Mouse (Mus musculus): Measurements from ENCODE around the gene Adgrf1. TPM values are rescaled to one million over a fixed set of nuclear protein-coding genes. Genes with fewer than 3 reads are reported as not detected.
A peak's percentile ranks its signal among the peaks of the same experiment; 100 is the strongest.

The Adgrf1 gene
- total RNA-seq (2022) = not detected

DNA sequence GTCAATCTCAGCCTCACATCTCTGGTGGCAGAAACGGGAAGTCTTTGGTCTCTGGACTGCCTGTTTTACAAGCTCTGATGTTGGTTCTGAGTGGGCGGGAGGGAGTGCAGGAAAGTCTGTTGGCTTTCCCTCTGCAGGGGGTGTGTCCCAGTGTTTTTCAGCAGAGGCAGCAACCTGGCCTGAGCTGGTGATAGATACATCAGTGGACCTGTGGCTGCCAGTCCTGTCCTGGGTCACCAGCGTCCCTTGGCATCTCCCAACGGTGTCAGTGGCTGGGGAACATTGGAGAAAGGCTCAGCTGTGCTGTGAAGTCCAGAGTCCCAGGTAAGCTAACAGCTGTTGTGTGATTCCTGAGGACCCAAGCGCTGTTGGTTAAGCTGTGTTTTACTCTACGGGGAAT is at the start of gene Adgrf1:
Gene Adgrf1 (plus strand): TSS at position 169 of the 400 bp plus-strand sequence.
- no peak for DNase-seq (ENCODE audit: low spot score in 2 of 2)

- no peak for DNase-seq (ENCODE audit: low spot score in 2 of 2)
Measured at GRCm38 (mm10) chr17:43226101-43226500, 44.0 kb upstream of the Adgrf1 start.

DNA sequence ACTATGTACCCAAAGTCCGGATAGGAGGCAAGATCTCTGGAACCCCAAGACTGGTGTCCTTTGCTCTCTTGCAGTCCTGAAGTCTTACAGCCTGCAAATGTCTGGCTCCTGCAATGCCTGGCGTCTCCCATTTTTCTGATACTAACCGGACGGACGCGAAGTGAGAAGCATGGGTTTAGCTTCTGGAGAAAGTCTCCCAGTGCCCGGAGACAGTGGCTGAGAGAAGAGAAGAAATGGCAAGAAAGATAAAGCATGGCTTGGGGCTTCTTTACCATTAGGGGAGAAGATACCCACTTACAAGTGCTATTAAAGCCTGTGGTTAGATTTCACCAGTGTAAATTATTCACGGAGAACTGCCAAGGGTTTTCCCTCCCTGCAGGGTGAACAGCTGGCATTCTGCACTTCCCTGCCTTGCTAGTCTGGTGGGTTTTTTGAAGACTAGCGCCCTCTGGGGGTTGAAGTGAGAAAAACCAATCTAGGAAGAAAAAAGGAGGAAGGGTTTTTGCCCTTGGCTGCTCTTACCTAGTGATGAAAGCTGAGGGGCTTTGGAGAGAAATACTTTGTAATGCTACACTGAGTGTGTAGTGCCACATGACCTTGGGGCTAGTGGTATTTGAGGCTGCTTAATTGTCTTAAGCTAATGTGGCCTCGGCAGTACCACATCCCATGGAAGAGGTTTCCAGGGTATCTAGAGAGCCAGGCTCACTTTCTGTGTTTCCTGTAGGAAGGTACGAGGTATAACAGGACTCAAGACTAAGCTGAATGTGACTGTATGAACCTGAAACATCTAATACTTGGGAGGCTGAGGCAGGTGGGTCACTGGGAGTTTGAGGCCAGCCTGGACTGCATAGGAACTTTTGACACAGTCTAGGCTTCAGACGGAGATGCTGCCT is 40.3 kb upstream of the Adgrf1 start:
- DNase-seq (ENCODE audit: low spot score in 2 of 2) = peak; percentile 42 to 47

- no peak for DNase-seq (ENCODE audit: low spot score in 2 of 2)
Measured at GRCm38 (mm10) chr17:43230821-43231220, 39.3 kb upstream of the Adgrf1 start.

GRCm38 (mm10) chr17:43232769-43233168 is 37.4 kb upstream of the Adgrf1 start:
- no peak for DNase-seq (ENCODE audit: low spot score in 2 of 2)

DNA sequence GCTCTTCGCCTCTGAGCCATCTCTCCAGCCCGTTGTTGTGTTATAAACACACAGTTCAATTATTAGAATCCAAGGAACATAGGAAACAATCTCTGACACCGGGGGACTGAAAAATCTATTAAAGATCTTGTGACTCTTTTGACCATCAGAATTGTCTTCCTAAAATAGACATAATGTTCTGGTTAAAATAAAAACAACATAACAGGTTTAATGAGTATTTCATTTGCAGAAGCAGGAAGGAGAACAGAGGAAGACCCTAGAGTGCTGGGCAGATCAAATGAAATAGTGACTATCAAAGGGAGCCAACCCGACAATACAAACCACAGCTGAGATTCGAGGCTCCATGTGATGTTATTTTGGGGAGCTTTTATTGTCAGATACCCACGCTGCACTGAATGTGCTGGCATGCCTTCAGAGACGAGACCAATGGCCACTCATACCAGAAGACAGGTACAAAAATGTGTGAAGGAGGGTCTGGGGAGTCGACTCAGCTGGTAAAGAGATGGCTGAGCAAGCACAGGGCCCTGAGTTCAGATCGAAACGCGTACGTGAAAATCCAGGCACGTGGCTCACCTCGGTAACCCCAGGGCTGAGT is 33.4 kb upstream of the Adgrf1 start:
- DNase-seq (ENCODE audit: low spot score in 2 of 2) = no peak

GRCm38 (mm10) chr17:43239035-43239434 is 31.1 kb upstream of the Adgrf1 start:
- DNase-seq (ENCODE audit: low spot score in 2 of 2) = no peak

DNA sequence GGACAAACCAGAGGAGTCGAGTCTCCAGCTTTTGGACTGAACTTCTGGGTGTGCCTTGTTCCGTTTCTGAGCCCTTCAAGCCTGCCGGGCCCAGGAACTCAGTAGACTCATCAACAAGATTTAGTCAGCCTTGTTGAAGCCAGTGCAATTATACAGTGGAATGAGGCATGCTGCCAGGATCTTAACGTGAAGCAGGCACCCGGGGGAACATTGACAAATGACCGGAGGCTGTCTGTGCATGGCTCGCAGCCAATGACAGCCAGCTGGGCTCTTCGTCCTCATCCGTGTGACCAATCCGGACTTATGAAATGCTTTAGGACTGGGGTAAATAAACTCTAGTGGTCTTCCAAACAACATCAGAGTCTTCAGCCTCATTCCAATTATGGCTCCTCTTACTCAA is 29.0 kb upstream of the Adgrf1 start:
- DNase-seq (ENCODE audit: low spot score in 2 of 2) = peak; percentile 46 to 71

DNA sequence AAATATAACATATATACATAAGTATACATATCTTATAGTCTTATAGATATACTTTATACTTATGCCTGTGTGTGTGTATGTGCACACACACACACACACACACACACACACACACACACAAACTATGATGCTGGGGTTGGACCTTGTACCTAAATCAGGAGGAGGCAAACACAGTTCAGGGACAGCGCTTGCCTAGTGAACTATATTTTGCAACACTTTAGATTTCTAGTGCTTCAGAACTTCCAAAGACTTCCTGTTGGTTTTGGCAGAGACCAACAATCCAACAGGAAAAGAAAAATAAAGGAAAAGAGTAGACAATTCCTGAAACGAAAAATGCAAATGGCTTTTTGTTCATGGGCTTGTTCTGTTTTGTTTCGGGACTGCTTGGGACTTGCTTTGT is 27.5 kb upstream of the Adgrf1 start:
- DNase-seq (ENCODE audit: low spot score in 2 of 2) = no peak

DNA sequence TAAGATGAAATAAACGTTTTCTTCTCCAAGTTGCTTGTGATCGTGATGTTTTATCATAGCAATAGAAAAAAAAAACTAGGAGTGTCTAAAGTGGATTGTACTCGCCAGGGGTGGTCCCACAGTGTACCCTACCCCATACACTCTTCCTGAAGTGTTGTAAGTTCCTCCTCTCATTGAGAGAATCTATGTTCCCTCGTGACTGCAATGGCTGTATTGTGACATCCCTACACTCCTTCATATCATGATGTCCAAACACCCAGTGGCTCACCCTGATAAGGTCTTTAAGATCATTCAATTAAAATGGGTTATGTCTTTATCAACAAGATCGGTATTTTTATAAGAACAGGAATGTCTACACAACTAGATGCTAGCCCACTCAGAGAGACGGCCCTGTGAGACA is 24.8 kb upstream of the Adgrf1 start:
- no peak for DNase-seq (ENCODE audit: low spot score in 2 of 2)

DNA sequence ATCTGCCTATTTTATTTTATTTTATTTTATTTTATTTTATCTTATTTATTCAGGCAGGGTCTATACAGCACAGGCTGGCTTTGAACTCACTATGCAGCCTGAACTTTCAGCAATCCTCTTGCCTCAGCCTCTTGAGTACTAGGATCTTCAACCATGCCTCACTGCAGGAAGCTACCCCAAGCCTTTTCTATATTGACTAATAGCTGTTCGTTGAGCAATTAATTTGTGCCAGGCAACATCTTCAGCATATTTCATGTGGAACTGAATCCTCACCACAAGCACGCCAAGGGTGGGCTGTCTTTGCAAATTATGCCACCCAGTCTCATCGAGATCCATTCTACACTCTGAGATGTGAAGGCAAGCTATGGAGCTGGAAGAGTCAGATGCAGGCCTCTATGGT is 22.9 kb upstream of the Adgrf1 start:
- DNase-seq (ENCODE audit: low spot score in 2 of 2) = no peak

DNA sequence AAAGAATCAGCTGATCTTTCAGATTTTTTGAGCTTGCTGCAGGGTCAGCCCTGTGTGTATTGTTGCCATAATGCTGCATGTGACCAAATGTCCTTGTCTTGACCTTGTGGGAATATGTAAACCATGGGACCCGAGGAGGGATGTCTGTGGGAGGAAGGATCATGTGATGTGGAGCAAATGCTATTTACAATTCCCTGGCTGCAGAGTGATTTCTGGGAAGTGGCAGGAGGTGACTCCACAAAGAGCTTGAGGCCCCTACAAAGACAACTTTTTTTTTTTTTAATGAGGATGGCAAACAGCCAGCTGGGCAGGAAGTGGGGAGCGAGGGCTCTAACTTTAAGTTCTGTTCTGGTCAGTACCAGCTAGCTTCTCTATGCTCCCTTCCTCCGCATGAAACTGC is 20.5 kb upstream of the Adgrf1 start:
- DNase-seq (ENCODE audit: low spot score in 2 of 2) = no peak

GRCm38 (mm10) chr17:43251249-43252125 is 18.6 kb upstream of the Adgrf1 start:
- no peak for DNase-seq (ENCODE audit: low spot score in 2 of 2)

DNA sequence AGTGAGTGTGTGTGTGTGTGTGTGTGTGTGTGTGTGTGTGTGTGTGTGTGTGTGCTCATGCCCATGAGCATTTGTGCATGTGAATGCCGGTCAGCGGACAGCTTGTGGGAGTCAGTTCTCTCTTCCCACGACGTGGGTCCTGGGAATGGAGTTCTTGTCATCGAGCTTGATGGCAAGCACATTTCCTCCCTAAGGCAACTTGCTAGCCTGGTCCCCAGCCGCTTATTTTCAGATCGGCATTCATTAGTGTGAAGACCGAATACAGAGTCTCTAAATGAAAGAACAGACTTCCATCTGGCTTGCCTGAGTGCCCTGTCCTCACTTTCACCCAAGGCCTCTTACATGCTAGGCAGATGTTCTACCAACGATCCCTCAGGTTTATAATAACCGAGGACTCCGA is 17.3 kb upstream of the Adgrf1 start:
- DNase-seq (ENCODE audit: low spot score in 2 of 2) = no peak

- DNase-seq (ENCODE audit: low spot score in 2 of 2) = peak in 1 of 2 experiments; percentile 28
Measured at GRCm38 (mm10) chr17:43254261-43254660, 15.9 kb upstream of the Adgrf1 start.

DNA sequence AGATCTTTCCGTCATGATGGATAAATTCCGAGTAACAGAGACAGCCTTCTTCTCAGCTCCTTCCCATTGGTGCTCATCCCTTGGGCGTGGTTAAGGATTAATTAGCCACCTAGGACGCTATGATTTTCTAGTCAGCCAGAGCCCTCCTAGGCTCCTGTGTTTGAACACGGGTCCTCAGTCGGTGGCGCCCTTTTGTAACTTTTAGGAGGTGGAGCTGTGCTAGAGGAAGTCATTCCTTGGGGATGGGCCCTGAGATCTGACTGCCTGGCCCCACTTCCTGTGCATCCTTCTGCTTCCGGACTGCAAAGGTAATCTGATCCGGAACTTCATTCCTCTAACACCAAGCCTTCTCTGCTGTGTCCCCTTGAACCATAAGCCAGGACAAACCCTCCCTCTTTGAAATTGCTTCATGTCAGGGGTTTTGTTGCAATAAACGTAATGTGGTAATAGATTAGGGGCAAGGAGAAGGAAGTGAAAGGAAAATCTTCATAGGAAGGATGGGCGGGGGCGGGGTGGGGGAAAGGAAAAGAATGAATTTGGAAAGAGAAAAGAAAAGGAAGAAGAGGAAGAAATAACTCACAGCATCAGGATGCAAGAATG is 13.5 kb upstream of the Adgrf1 start:
- no peak for DNase-seq (ENCODE audit: low spot score in 2 of 2)

- no peak for DNase-seq (ENCODE audit: low spot score in 2 of 2)
Measured at GRCm38 (mm10) chr17:43257699-43258098, 12.4 kb upstream of the Adgrf1 start.

GRCm38 (mm10) chr17:43261937-43262336 is 8.2 kb upstream of the Adgrf1 start:
- DNase-seq (ENCODE audit: low spot score in 2 of 2) = no peak

DNA sequence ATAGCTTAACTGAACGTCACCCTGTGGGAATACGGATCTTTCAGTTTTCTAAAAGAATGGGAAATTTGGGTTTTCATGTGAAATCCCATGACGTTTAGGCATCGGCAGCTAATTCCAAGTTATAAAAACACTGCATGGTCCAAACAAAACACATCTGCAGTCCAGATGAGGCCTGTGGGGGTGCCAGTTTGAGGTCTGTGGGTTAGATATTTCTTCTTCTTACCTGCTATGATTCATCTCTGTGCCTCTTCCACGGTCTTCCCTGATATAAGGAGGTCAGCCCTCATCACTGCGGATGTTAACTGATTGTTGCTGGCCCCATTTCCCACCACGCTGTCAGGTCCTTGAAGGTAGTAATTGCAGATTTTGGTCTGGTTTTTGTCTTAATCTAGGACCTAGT is 5.4 kb upstream of the Adgrf1 start:
- no peak for DNase-seq (ENCODE audit: low spot score in 2 of 2)

- peak; percentile 53 to 57 for DNase-seq (ENCODE audit: low spot score in 2 of 2)
Measured at GRCm38 (mm10) chr17:43265178-43265837, 4.8 kb upstream of the Adgrf1 start.

- DNase-seq (ENCODE audit: low spot score in 2 of 2) = no peak
Measured at GRCm38 (mm10) chr17:43265944-43266343, 4.2 kb upstream of the Adgrf1 start.
